Mouse (Mus musculus): ENCODE results near the gene Zfp523.

DNA sequence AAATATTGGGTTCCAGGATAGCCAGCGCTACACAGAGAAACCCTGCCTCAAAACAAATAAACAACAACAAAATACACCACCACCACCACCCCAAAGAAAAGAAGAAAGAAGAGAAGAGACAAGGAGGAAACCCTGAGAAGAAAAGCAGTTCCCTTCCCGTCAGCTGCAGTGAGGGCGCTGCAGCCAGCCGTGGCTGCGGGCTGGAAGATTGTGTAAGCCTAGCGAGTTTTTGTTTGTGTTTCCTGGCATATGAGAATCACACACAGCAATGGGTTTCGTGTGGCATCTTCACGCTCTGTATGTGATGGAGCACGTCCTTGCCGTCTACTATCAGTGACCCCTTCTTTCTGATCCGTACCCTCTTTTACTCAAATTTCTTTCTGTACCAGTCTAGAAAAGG lies 69.7 kb downstream of the Zfp523 start:
- TF ChIP-seq CTCF (IDR thresholded peaks at IDR 0.05; ENCODE audit: low read depth) (0 out of 2 replicates have a peak, but pooled peaks have one; percentile 11), EP300 (IDR thresholded peaks at IDR 0.05; ENCODE audit: low read depth) (no peak)

Data from liver, embryonic 14.5 days (tissue).